Mouse (Mus musculus): ENCODE data around the gene Slc9a9.

The Slc9a9 gene

DNA sequence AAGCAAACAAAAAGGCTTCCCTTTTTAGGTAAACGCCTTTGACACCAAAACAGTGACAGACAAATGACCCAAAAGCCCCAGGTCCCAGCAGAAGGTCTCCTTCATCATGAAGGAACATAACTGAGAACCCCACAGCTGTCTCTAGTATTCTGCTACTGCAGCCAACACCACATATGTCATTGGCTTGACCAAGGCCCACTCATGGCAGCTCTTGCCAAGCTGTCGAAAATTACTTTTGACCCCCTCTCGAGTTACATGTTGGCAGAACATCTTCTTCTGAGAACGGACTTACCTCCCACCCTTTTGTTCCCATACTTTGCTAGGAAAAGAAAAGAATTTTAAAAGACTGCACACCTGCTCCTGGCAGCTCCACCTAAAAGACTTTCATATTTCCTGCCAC is 488.2 kb downstream of the Slc9a9 start:
- DNase-seq (ENCODE audit: low read depth, low spot score) = no peak

- no peak for DNase-seq (ENCODE audit: low read depth, low spot score)
These were observed 489.2 kb downstream of the Slc9a9 start for GRCm38 (mm10) chr9:95158916-95159315.

DNA sequence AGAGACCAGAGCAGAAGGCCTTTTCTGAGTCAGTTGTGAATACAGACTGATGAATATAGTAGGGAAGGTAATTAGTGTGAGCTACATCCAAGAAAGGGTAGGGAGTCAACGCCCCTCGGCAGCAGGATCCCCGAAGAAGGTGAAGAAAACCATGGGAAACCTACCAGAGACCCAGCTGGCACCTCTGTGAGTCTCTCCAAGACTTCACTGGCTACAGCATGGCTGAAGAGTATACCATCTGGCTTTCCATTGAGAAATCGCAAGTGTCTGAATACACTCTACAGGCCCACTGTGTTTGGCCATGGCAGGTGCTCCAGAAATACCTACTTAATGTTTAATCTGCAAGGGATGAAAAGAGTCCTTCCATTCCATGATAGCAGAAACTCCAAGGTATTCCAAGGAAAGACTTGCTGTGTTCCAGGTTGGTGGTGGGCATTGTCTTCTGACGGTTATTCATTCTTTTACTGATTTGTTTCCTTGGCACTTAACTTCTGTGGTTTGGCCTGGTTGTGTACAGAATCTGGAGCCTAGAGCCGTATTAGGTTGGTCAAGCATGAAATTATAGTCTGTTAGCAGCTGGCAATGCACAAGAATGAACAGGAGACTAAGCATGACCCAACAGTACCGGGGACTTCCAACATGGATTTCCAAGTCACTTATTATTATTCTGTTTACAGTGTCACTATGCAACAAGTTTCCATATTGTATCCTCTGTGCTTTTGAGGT is 491.0 kb downstream of the Slc9a9 start:
- DNase-seq (ENCODE audit: low read depth, low spot score) = no peak

DNA sequence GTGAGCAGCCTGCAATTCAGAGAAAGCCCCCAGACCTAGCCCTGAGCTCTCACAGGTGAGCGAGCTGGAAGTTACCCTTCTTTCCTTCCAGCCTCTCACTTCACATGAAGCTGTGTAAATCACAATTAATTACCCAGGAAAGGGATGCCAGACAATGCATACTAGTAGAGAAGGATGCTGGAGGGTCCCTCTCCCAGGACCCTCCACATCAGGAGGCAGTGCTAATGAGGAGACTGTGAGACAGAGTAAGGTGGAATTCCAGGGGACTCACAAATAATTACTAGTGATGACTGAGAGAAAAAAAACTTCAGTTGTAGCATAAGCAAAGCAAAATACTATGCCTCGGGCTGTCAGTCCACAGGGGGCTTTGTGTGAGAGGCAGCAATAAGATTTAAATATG is 492.0 kb downstream of the Slc9a9 start:
- no peak for DNase-seq (ENCODE audit: low read depth, low spot score)

GRCm38 (mm10) chr9:95166224-95166623 is 496.5 kb downstream of the Slc9a9 start:
- no peak for DNase-seq (ENCODE audit: low read depth, low spot score)

DNA sequence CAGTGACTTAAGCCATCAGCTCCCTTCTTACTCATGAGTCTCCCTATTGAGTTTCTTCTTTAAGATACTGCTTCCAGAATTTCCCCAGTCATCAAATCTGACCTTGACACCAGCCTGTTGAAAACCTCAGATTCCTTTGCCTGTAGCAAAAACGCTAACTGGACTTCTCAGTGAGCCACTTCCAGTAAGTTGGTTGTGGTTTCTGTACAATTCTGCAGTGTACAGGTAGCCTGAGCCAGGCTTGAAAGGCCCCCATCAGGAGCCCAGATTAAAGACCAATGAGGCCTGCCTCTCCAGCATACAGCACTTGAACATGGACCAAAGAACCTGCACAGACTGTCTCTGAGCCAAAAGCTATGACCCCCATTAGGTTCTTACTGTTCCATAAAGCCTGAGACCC is 498.1 kb downstream of the Slc9a9 start:
- DNase-seq (ENCODE audit: low read depth, low spot score) = no peak

GRCm38 (mm10) chr9:95168487-95169008 is 498.8 kb downstream of the Slc9a9 start:
- DNase-seq (ENCODE audit: low read depth, low spot score) = no peak

DNA sequence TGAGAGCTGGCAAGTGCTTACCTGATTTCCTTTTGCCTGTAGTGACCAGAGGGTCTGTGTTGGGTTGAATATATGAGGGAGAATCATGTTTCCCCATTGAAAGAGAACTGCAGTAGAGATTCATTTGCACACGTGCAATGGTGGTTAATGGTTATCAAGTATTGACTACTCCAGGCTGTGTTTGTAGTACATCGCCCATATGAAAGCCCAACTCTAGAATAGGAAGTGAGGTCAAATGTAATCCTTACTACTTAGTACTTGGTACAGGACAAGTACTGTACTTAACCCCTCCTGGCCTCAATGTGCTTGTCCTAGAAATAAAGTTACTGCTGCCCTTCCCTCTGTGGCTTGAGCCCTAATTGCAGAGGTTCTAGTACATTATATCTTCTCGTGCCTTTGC is 508.5 kb downstream of the Slc9a9 start:
- DNase-seq (ENCODE audit: low read depth, low spot score) = no peak

- DNase-seq (ENCODE audit: low read depth, low spot score) = no peak
These were observed 510.3 kb downstream of the Slc9a9 start for GRCm38 (mm10) chr9:95180005-95180404.

- DNase-seq (ENCODE audit: low read depth, low spot score) = no peak
These were observed 510.9 kb downstream of the Slc9a9 start for GRCm38 (mm10) chr9:95180569-95180968.

- DNase-seq (ENCODE audit: low read depth, low spot score) = no peak
These were observed 511.7 kb downstream of the Slc9a9 start for GRCm38 (mm10) chr9:95181241-95182043.

GRCm38 (mm10) chr9:95182272-95182671 is 512.6 kb downstream of the Slc9a9 start:
- no peak for DNase-seq (ENCODE audit: low read depth, low spot score)

GRCm38 (mm10) chr9:95184453-95184852 is 514.7 kb downstream of the Slc9a9 start:
- DNase-seq (ENCODE audit: low read depth, low spot score) = no peak

- DNase-seq (ENCODE audit: low read depth, low spot score) = no peak
These were observed 516.1 kb downstream of the Slc9a9 start for GRCm38 (mm10) chr9:95185840-95186239.

DNA sequence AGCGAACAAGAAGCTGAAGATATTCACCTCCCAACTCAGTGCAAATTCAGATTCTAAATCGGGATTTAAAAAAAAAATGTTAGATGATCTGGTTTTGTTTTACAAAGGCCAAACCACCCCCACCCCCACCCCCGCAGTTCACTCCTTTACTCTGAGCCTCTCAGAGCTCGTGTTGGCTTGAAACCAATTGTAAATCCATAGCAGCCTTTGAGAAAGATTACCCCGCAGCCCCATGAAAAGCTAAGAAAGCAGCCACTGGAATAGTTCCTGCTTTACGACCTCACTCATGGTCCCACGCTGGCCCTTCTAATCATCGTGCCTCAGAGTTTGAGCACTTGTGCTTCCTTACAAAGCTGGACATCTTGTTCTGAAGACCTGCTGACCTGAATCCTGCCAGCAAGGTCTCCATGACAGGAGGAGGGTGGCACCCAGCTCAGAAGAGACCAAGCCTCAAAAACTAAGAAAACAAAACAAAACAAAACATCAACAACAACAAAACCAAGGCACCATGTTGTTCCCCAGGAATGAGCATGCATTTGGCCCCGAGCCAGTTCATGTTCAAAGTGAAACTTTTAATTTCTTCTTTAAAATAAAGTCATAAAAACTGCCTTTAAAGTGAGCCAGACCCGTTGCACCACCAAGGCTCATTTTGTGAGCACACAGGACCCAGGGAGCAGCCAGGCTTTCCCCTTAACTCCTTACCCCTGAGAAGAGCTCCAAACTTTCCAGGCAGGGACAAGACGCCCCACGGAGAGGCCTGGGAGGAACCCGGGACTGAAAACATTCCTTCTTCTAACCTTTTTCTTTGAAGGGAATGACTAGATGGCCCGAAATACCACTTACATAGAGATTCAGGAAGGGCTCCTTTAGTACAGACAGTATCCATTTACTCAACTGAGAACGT is 516.9 kb downstream of the Slc9a9 start:
- DNase-seq (ENCODE audit: low read depth, low spot score) = no peak

GRCm38 (mm10) chr9:95188362-95189217 is 518.9 kb downstream of the Slc9a9 start:
- DNase-seq (ENCODE audit: low read depth, low spot score) = no peak

- DNase-seq (ENCODE audit: low read depth, low spot score) = no peak
These were observed 519.5 kb downstream of the Slc9a9 start for GRCm38 (mm10) chr9:95189218-95189605.

DNA sequence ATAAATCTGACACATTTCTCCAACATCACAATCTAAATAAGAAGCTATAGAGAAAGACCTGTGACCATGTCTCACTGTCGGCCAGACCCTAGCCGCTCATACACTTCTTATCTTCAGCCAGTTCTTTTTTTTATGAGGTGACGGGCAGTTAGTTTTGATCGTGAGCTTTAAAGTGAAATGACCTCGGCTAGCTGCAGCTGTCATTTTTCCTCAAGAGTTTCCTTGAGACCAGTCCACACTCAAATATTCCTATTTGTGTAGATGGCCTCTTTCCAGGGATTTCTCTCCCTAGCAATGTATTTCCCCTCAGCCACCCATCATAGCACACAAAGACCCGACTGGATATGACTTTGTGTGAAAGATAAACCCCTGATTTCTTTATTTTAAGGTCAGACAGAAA is 521.7 kb downstream of the Slc9a9 start:
- no peak for DNase-seq (ENCODE audit: low read depth, low spot score)

GRCm38 (mm10) chr9:95192901-95193532 is 523.3 kb downstream of the Slc9a9 start:
- no peak for DNase-seq (ENCODE audit: low read depth, low spot score)

DNA sequence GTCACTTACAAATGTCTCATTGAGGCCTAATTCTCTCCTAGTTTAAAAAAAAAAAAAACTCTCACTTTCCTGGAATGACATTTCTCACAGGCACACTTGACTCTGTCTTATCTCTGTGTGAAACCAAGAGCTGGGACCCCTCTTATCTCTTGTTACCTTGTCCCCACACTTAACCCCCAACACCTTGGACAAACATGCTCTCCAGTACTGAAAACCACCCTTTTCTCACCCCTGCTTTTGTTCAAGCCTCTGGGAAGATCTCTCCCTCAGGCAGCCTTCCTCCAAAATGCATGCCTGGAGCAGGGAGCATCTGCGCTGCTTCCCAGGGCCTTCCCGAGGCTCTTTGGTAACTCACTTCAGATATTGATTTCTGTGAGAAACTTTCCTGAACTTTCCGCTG is 524.0 kb downstream of the Slc9a9 start:
- no peak for DNase-seq (ENCODE audit: low read depth, low spot score)
